Mouse (Mus musculus): ENCODE data around the gene Olfr287.

GRCm38 (mm10) chr15:98234350-98234749 lies 13.5 kb upstream of the Olfr287 start, which contains the start of gene Olfr286:
- no peak for TF ChIP-seq CTCF (conservative IDR thresholded peaks at IDR 0.05; ENCODE audit: low read length)
- TF ChIP-seq POU5F1 (IDR thresholded peaks at IDR 0.05; ENCODE audit: borderline replicate concordance, low read length) = no peak
- no peak for TF ChIP-seq NANOG (IDR thresholded peaks at IDR 0.05; ENCODE audit: borderline replicate concordance, low read length)

All from E14TG2a.4 (cell line).